Mouse (Mus musculus) heart, embryonic 14.5 days (tissue): Measurements from ENCODE around the gene Mob2. TPM values are rescaled to one million over a fixed set of nuclear protein-coding genes. Genes with fewer than 3 reads are reported as not detected.

Source experiments
- ATAC-seq: fragments of 200-750 bp; cut with Nextera tagmentation; 2 replicates; pipeline ENCODE4 v1.8.0; 2017; ENCODE audit warnings: low read depth, moderate TSS enrichment; ENCODE audit not compliant: insufficient number of reproducible peaks, insufficient read depth, low FRiP score
- H3K27ac ChIP-seq, 2 experiments: fragments of 200-500 bp in 1 of 2; fragments of 300-500 bp in 1 of 2; sonication (generic) in 1 of 2; replicated peaks in 1 of 2; 2 replicates each; pipeline ENCODE4 v1.5.1; 2012 to 2014; ENCODE audit warnings: low read depth in 2 of 2, low read length in 2 of 2, control low read depth in 1 of 2, mild to moderate bottlenecking in 1 of 2, mixed read lengths in 1 of 2; ENCODE audit not compliant: control insufficient read depth in 1 of 2, insufficient read depth in 1 of 2
- H3K27me3 ChIP-seq: fragments of 300-500 bp; sonication (generic); 2 replicates; pipeline ENCODE4 v1.6.1; 2014; ENCODE audit warnings: mild to moderate bottlenecking, low read length, control low read depth; ENCODE audit not compliant: control insufficient read depth, insufficient read depth
- H3K36me3 ChIP-seq: fragments of 300-500 bp; sonication (generic); 2 replicates; pipeline ENCODE4 v1.6.1; 2014; ENCODE audit warnings: mild to moderate bottlenecking, control low read depth, low read length, mixed read lengths; ENCODE audit not compliant: control insufficient read depth, insufficient read depth
- H3K4me1 ChIP-seq, 2 experiments: fragments of 200-500 bp in 1 of 2; fragments of 300-500 bp in 1 of 2; sonication (generic) in 1 of 2; 2 replicates each; pipeline ENCODE4 v1.6.1; 2012 to 2014; ENCODE audit warnings: low read length in 2 of 2, control low read depth in 1 of 2, mixed read lengths in 1 of 2; ENCODE audit not compliant: control insufficient read depth in 2 of 2, insufficient read depth in 2 of 2
- H3K4me2 ChIP-seq: fragments of 300-500 bp; sonication (generic); 2 replicates; pipeline ENCODE4 v1.6.1; 2014; ENCODE audit warnings: mild to moderate bottlenecking, low read length
- H3K4me3 ChIP-seq, 2 experiments: fragments of 200-500 bp in 1 of 2; fragments of 300-500 bp in 1 of 2; sonication (generic) in 1 of 2; 2 replicates each; pipeline ENCODE4 v1.5.1; 2012 to 2014; ENCODE audit warnings: low read length in 2 of 2, mild to moderate bottlenecking in 2 of 2, control low read depth in 1 of 2, low read depth in 1 of 2, moderate library complexity in 1 of 2; ENCODE audit not compliant: control insufficient read depth in 1 of 2, insufficient read depth in 1 of 2
- H3K9ac ChIP-seq: fragments of 300-500 bp; sonication (generic); 2 replicates; pipeline ENCODE4 v1.6.1; 2014; ENCODE audit warnings: mild to moderate bottlenecking, low read length
- H3K9me3 ChIP-seq: fragments of 300-500 bp; sonication (generic); 2 replicates; pipeline ENCODE4 v1.6.1; 2016; ENCODE audit warnings: low read length, control low read depth; ENCODE audit not compliant: control insufficient read depth
- WGBS: fragments of 180-500 bp; shearing (Covaris S2); extraction: QIAGEN DNeasy Blood & Tissue Kit; methylation state at CpG from one replicate; pipeline ENCODE4 v1.1.7; 2014; 5-methylcytosine and 5-hydroxymethylcytosine counted together
- microRNA-seq: library from miRNA; unstranded; fragments of <30 nt; microRNA quantifications from one replicate; pipeline ENCODE4, GENCODE M21; 2016
- polyA plus RNA-seq: library from polyadenylated mRNA; unstranded; fragments of >200 nt; fragmentation: Nextera tagmentation; extraction: Ambion mirVana; gene quantifications from 2 replicates; pipeline ENCODE4 v1.2.1, GENCODE M21; 2014

Mob2 gene
- polyA plus RNA-seq, 1 experiment from 2014 or later, result 48.9 TPM

- WGBS, result 71% methylated on average over 1 of the region's 1 CpGs
- no peak for ATAC-seq
These were observed 101.7 kb downstream of the Mob2 start for GRCm38 (mm10) chr7:141959133-141959532.

More at GRCm38 (mm10) chr7:141959133-141959532, 101.7 kb downstream of the Mob2 start:
- H3K9me3 ChIP-seq, result no peaks in the 10 kb centered on the region
- no peak overlapping the region for H3K9ac ChIP-seq
- no peak overlapping the region for H3K4me3 ChIP-seq
- no peaks in the 10 kb centered on the region for H3K36me3 ChIP-seq
- no peak overlapping the region for H3K27ac ChIP-seq
- H3K4me2 ChIP-seq, result no peak overlapping the region
- H3K27me3 ChIP-seq, result peaks cover 14% of the 10 kb centered on the region
- H3K4me1 ChIP-seq, result no peaks in the 10 kb centered on the region

Small RNA genes lying within 50 kb of the gene (microRNA-seq; reads per million reads assigned to microRNA genes)
- gene Mir3104, result not detected

Other genes with a start within 250 kb of the Mob2 start
- 0.04 TPM in 2 replicates for gene Muc5b, start 222.0 kb downstream of the Mob2 start, polyA plus RNA-seq
- 41.5 and 41.7 TPM in 2 replicates for gene Tollip, start 142.6 kb downstream of the Mob2 start, polyA plus RNA-seq
- 0.27 and 0.69 TPM in 2 replicates for gene Brsk2, start 111.3 kb downstream of the Mob2 start, polyA plus RNA-seq
- 13.3 and 16.7 TPM in 2 replicates for gene Dusp8, start 34.8 kb upstream of the Mob2 start, polyA plus RNA-seq
- not detected in 2 replicates for gene Gm45618, start 59.7 kb upstream of the Mob2 start, polyA plus RNA-seq
- not detected in 2 replicates for gene Gm39115, start 75.0 kb upstream of the Mob2 start, polyA plus RNA-seq
- not detected in 2 replicates for gene Gm45337, start 83.5 kb upstream of the Mob2 start, polyA plus RNA-seq
- not detected in 2 replicates for gene Gm29735, start 96.0 kb upstream of the Mob2 start, polyA plus RNA-seq
- gene Gm4553, start 104.7 kb upstream of the Mob2 start, polyA plus RNA-seq, result not detected in 2 replicates
- not detected in 2 replicates for gene Krtap5-2, start 114.9 kb upstream of the Mob2 start, polyA plus RNA-seq
- gene Gm10153, start 129.3 kb upstream of the Mob2 start, polyA plus RNA-seq, result not detected in 2 replicates
- not detected in 2 replicates for gene Krtap5-3, start 140.3 kb upstream of the Mob2 start, polyA plus RNA-seq
- not detected in 2 replicates for gene Gm7579, start 150.8 kb upstream of the Mob2 start, polyA plus RNA-seq
- gene Krtap5-5, start 168.9 kb upstream of the Mob2 start, polyA plus RNA-seq, result not detected in 2 replicates
- gene Gm40460, start 180.0 kb upstream of the Mob2 start, polyA plus RNA-seq, result not detected in 2 replicates
- gene Gm2431, start 197.3 kb upstream of the Mob2 start, polyA plus RNA-seq, result not detected in 2 replicates
- not detected in 2 replicates for gene Gm4559, start 213.3 kb upstream of the Mob2 start, polyA plus RNA-seq
- not detected in 2 replicates for gene Krtap5-1, start 236.1 kb upstream of the Mob2 start, polyA plus RNA-seq
- 0.19 TPM in 1 of 2 replicates, not detected in the other for gene Krtap5-4, start 242.5 kb upstream of the Mob2 start, polyA plus RNA-seq